Mouse (Mus musculus): ENCODE results near the gene Hook2. TPM values are rescaled to one million over a fixed set of nuclear protein-coding genes. Genes with fewer than 3 reads are reported as not detected.

Gene Hook2
- polyA plus RNA-seq, 1 experiment from 2014 or later: 31.2 TPM

GRCm38 (mm10) chr8:84982499-84983011 is 7.8 kb upstream of the Hook2 start:
- no peak overlapping the region for H3K4me2 ChIP-seq (ENCODE audit: low read depth, low read length)
- H3K4me1 ChIP-seq (ENCODE audit: control insufficient read depth, insufficient read depth, low read length): peaks cover 34% of the 10 kb centered on the region
- WGBS: 68% methylated on average over 3 of the region's 3 CpGs
- no peak overlapping the region for H3K4me3 ChIP-seq (ENCODE audit: low read depth, low read length)
- H3K9ac ChIP-seq (replicated peaks; ENCODE audit: low read depth, low read length): no peak overlapping the region
- H3K27ac ChIP-seq (ENCODE audit: low read depth, low read length): no peak overlapping the region
- H3K9me3 ChIP-seq (ENCODE audit: control insufficient read depth, low read length): no peaks in the 10 kb centered on the region
- ATAC-seq (ENCODE audit: low read depth): no peak
- 0 out of 2 replicates have a peak, but pooled peaks cover 3% of the 10 kb centered on the region for H3K27me3 ChIP-seq (ENCODE audit: control insufficient read depth, insufficient read depth, low read length)
- no peaks in the 10 kb centered on the region for H3K36me3 ChIP-seq (ENCODE audit: control insufficient read depth, insufficient read depth, low read length)

GRCm38 (mm10) chr8:84984294-84985048 is 5.9 kb upstream of the Hook2 start:
- ATAC-seq (ENCODE audit: low read depth): no peak
- Histone ChIP-seq H3K27me3 (ENCODE audit: control insufficient read depth, insufficient read depth, low read length) (no peaks in the 10 kb centered on the region), H3K27ac (ENCODE audit: low read depth, low read length) (no peak overlapping the region)

GRCm38 (mm10) chr8:84985049-84985683 is 5.2 kb upstream of the Hook2 start:
- H3K4me3 ChIP-seq (ENCODE audit: low read depth, low read length): peak overlapping the region; percentile 39

More at GRCm38 (mm10) chr8:84984294-84985048, 5.9 kb upstream of the Hook2 start:
- WGBS: 7% methylated on average over 16 of the region's 16 CpGs
- H3K9me3 ChIP-seq (ENCODE audit: control insufficient read depth, low read length): no peaks in the 10 kb centered on the region
- H3K4me2 ChIP-seq (ENCODE audit: low read depth, low read length): peak overlapping the region; percentile 98; the same call in 1 of the 2 replicates
- no peak overlapping the region for H3K9ac ChIP-seq (replicated peaks; ENCODE audit: low read depth, low read length)
- no peaks in the 10 kb centered on the region for H3K36me3 ChIP-seq (ENCODE audit: control insufficient read depth, insufficient read depth, low read length)
- H3K4me3 ChIP-seq (ENCODE audit: low read depth, low read length): no peak overlapping the region
- H3K4me1 ChIP-seq (ENCODE audit: control insufficient read depth, insufficient read depth, low read length): peaks cover 23% of the 10 kb centered on the region

GRCm38 (mm10) chr8:84985684-84986378 is 4.6 kb upstream of the Hook2 start:
- peaks cover 18% of the 10 kb centered on the region for H3K4me1 ChIP-seq (ENCODE audit: control insufficient read depth, insufficient read depth, low read length)
- under 1% methylated on average over 53 of the region's 53 CpGs for WGBS

More at GRCm38 (mm10) chr8:84985049-84985683, 5.2 kb upstream of the Hook2 start:
- ATAC-seq (ENCODE audit: low read depth): no peak
- H3K27ac ChIP-seq (ENCODE audit: low read depth, low read length): no peak overlapping the region
- peaks cover 21% of the 10 kb centered on the region for H3K4me1 ChIP-seq (ENCODE audit: control insufficient read depth, insufficient read depth, low read length)
- H3K9ac ChIP-seq (replicated peaks; ENCODE audit: low read depth, low read length): peak overlapping the region; percentile 56
- H3K36me3 ChIP-seq (ENCODE audit: control insufficient read depth, insufficient read depth, low read length): no peaks in the 10 kb centered on the region
- under 1% methylated on average over 23 of the region's 23 CpGs for WGBS
- H3K9me3 ChIP-seq (ENCODE audit: control insufficient read depth, low read length): no peaks in the 10 kb centered on the region
- H3K4me2 ChIP-seq (ENCODE audit: low read depth, low read length): peak overlapping the region; percentile 98
- no peaks in the 10 kb centered on the region for H3K27me3 ChIP-seq (ENCODE audit: control insufficient read depth, insufficient read depth, low read length)

GRCm38 (mm10) chr8:84986379-84986945 is 3.9 kb upstream of the Hook2 start:
- peak overlapping the region; percentile 65; the same call in 1 of the 2 replicates for H3K27ac ChIP-seq (ENCODE audit: low read depth, low read length)
- H3K4me1 ChIP-seq (ENCODE audit: control insufficient read depth, insufficient read depth, low read length): peaks cover 16% of the 10 kb centered on the region
- H3K9me3 ChIP-seq (ENCODE audit: control insufficient read depth, low read length): no peaks in the 10 kb centered on the region
- no peaks in the 10 kb centered on the region for H3K36me3 ChIP-seq (ENCODE audit: control insufficient read depth, insufficient read depth, low read length)
- H3K4me3 ChIP-seq (ENCODE audit: low read depth, low read length): peak overlapping the region; percentile 39; the same call in 1 of the 2 replicates
- no peak for ATAC-seq (ENCODE audit: low read depth)
- no peak overlapping the region for H3K9ac ChIP-seq (replicated peaks; ENCODE audit: low read depth, low read length)
- WGBS: 33% methylated on average over 8 of the region's 8 CpGs
- no peaks in the 10 kb centered on the region for H3K27me3 ChIP-seq (ENCODE audit: control insufficient read depth, insufficient read depth, low read length)
- H3K4me2 ChIP-seq (ENCODE audit: low read depth, low read length): peak overlapping the region; percentile 98

More at GRCm38 (mm10) chr8:84985684-84986378, 4.6 kb upstream of the Hook2 start:
- no peaks in the 10 kb centered on the region for H3K27me3 ChIP-seq (ENCODE audit: control insufficient read depth, insufficient read depth, low read length)
- no peaks in the 10 kb centered on the region for H3K36me3 ChIP-seq (ENCODE audit: control insufficient read depth, insufficient read depth, low read length)
- H3K4me3 ChIP-seq (ENCODE audit: low read depth, low read length): peak overlapping the region; percentile 39
- peak; percentile 54 for ATAC-seq (ENCODE audit: low read depth)
- peak overlapping the region; percentile 98 for H3K4me2 ChIP-seq (ENCODE audit: low read depth, low read length)
- peak overlapping the region; percentile 65 for H3K27ac ChIP-seq (ENCODE audit: low read depth, low read length)
- H3K9me3 ChIP-seq (ENCODE audit: control insufficient read depth, low read length): no peaks in the 10 kb centered on the region
- H3K9ac ChIP-seq (replicated peaks; ENCODE audit: low read depth, low read length): peak overlapping the region; percentile 56

GRCm38 (mm10) chr8:84987388-84987787 is 3.0 kb upstream of the Hook2 start:
- Histone ChIP-seq H3K4me2 (ENCODE audit: low read depth, low read length) (no peak overlapping the region), H3K9me3 (ENCODE audit: control insufficient read depth, low read length) (no peaks in the 10 kb centered on the region), H3K36me3 (ENCODE audit: control insufficient read depth, insufficient read depth, low read length) (no peaks in the 10 kb centered on the region), H3K27me3 (ENCODE audit: control insufficient read depth, insufficient read depth, low read length) (no peaks in the 10 kb centered on the region), H3K27ac (ENCODE audit: low read depth, low read length) (no peak overlapping the region), H3K9ac (replicated peaks; ENCODE audit: low read depth, low read length) (no peak overlapping the region), H3K4me3 (ENCODE audit: low read depth, low read length) (no peak overlapping the region), H3K4me1 (ENCODE audit: control insufficient read depth, insufficient read depth, low read length) (peaks cover 16% of the 10 kb centered on the region)
- ATAC-seq (ENCODE audit: low read depth): no peak
- 83% methylated on average over 5 of the region's 5 CpGs for WGBS

GRCm38 (mm10) chr8:84987903-84988302 is 2.5 kb upstream of the Hook2 start:
- Histone ChIP-seq H3K36me3 (ENCODE audit: control insufficient read depth, insufficient read depth, low read length) (no peaks in the 10 kb centered on the region), H3K27ac (ENCODE audit: low read depth, low read length) (no peak overlapping the region), H3K4me2 (ENCODE audit: low read depth, low read length) (no peak overlapping the region), H3K4me1 (ENCODE audit: control insufficient read depth, insufficient read depth, low read length) (peaks cover 16% of the 10 kb centered on the region), H3K27me3 (ENCODE audit: control insufficient read depth, insufficient read depth, low read length) (no peaks in the 10 kb centered on the region), H3K4me3 (ENCODE audit: low read depth, low read length) (no peak overlapping the region), H3K9me3 (ENCODE audit: control insufficient read depth, low read length) (no peaks in the 10 kb centered on the region), H3K9ac (replicated peaks; ENCODE audit: low read depth, low read length) (no peak overlapping the region)
- WGBS: 73% methylated on average over 2 of the region's 2 CpGs
- no peak for ATAC-seq (ENCODE audit: low read depth)

- H3K36me3 ChIP-seq (ENCODE audit: control insufficient read depth, insufficient read depth, low read length): no peaks in the 10 kb centered on the region
- ATAC-seq (ENCODE audit: low read depth): no peak
- peak overlapping the region; percentile 86 for H3K4me2 ChIP-seq (ENCODE audit: low read depth, low read length)
- no peak overlapping the region for H3K27ac ChIP-seq (ENCODE audit: low read depth, low read length)
- no peaks in the 10 kb centered on the region for H3K9me3 ChIP-seq (ENCODE audit: control insufficient read depth, low read length)
- H3K4me1 ChIP-seq (ENCODE audit: control insufficient read depth, insufficient read depth, low read length): peaks cover 16% of the 10 kb centered on the region
- no peak overlapping the region for H3K9ac ChIP-seq (replicated peaks; ENCODE audit: low read depth, low read length)
- no peak overlapping the region for H3K4me3 ChIP-seq (ENCODE audit: low read depth, low read length)
- 7% methylated on average over 15 of the region's 15 CpGs for WGBS
- H3K27me3 ChIP-seq (ENCODE audit: control insufficient read depth, insufficient read depth, low read length): no peaks in the 10 kb centered on the region
Measured at GRCm38 (mm10) chr8:84989311-84989731, 1.1 kb upstream of the Hook2 start.

Measured in neural tube, embryonic 14.5 days (tissue).